Mouse (Mus musculus): ENCODE measurements at regions not wholly inside any gene's neighbourhood (a gene's known extent, or its start where the extent isn't known, plus 50 kb on each side); places are given as distances from the start of the nearest gene placed in this dataset.

GRCm38 (mm10) chr9:74656392-74656791 is 205.3 kb upstream of the Onecut1 start:
- Histone ChIP-seq H3K4me2 (no peak overlapping the region), H3K4me1 (no peaks in the 10 kb centered on the region), H3K9ac (no peak overlapping the region), H3K36me3 (no peaks in the 10 kb centered on the region), H3K27me3 (no peaks in the 10 kb centered on the region), H3K4me3 (replicated peaks) (no peak overlapping the region), H3K9me3 (replicated peaks) (no peaks in the 10 kb centered on the region), H3K27ac (no peak overlapping the region)
- ATAC-seq (replicated peaks; ENCODE audit: low FRiP score): no peak
- 88% methylated on average over 10 of the region's 10 CpGs for WGBS

- Histone ChIP-seq H3K4me3 (replicated peaks) (no peak overlapping the region), H3K9me3 (replicated peaks) (no peaks in the 10 kb centered on the region), H3K36me3 (no peaks in the 10 kb centered on the region), H3K9ac (no peak overlapping the region), H3K27ac (no peak overlapping the region), H3K4me2 (no peak overlapping the region), H3K27me3 (no peaks in the 10 kb centered on the region), H3K4me1 (no peaks in the 10 kb centered on the region)
- ATAC-seq (replicated peaks; ENCODE audit: low FRiP score): no peak
- 75% methylated on average over 4 of the region's 4 CpGs for WGBS
These were observed 190.3 kb upstream of the Onecut1 start for GRCm38 (mm10) chr9:74671356-74671952.

- Histone ChIP-seq H3K9me3 (replicated peaks) (no peaks in the 10 kb centered on the region), H3K9ac (no peak overlapping the region), H3K36me3 (no peaks in the 10 kb centered on the region), H3K4me1 (no peaks in the 10 kb centered on the region), H3K27me3 (no peaks in the 10 kb centered on the region), H3K27ac (no peak overlapping the region), H3K4me3 (replicated peaks) (no peak overlapping the region), H3K4me2 (no peak overlapping the region)
- WGBS: 82% methylated on average over 7 of the region's 7 CpGs
- ATAC-seq (replicated peaks; ENCODE audit: low FRiP score): no peak
These were observed 189.5 kb upstream of the Onecut1 start for GRCm38 (mm10) chr9:74672261-74672660.

GRCm38 (mm10) chr9:74698229-74698628 is 163.5 kb upstream of the Onecut1 start:
- ATAC-seq (replicated peaks; ENCODE audit: low FRiP score): no peak
- Histone ChIP-seq H3K27me3 (0 out of 2 replicates have a peak, but pooled peaks cover 2% of the 10 kb centered on the region), H3K36me3 (no peaks in the 10 kb centered on the region), H3K9me3 (replicated peaks) (no peaks in the 10 kb centered on the region), H3K4me3 (replicated peaks) (no peak overlapping the region), H3K27ac (no peak overlapping the region), H3K4me1 (no peaks in the 10 kb centered on the region), H3K9ac (no peak overlapping the region), H3K4me2 (no peak overlapping the region)
- 75% methylated on average over 8 of the region's 8 CpGs for WGBS

- Histone ChIP-seq H3K9me3 (replicated peaks) (no peaks in the 10 kb centered on the region), H3K27ac (no peak overlapping the region), H3K4me1 (peaks cover 19% of the 10 kb centered on the region), H3K9ac (no peak overlapping the region), H3K36me3 (no peaks in the 10 kb centered on the region), H3K4me2 (no peak overlapping the region), H3K27me3 (peaks cover 12% of the 10 kb centered on the region; the same call in 1 of the 2 replicates), H3K4me3 (replicated peaks) (no peak overlapping the region)
- no peak for ATAC-seq (replicated peaks; ENCODE audit: low FRiP score)
- WGBS: 19% methylated on average over 4 of the region's 4 CpGs
These were observed 156.0 kb upstream of the Onecut1 start for GRCm38 (mm10) chr9:74705698-74706097.

GRCm38 (mm10) chr9:74707608-74708007 is 154.1 kb upstream of the Onecut1 start:
- Histone ChIP-seq H3K4me3 (replicated peaks) (no peak overlapping the region), H3K27ac (no peak overlapping the region), H3K27me3 (peaks cover 18% of the 10 kb centered on the region; the same call in 1 of the 2 replicates), H3K9me3 (replicated peaks) (no peaks in the 10 kb centered on the region), H3K4me2 (no peak overlapping the region), H3K36me3 (no peaks in the 10 kb centered on the region), H3K4me1 (peaks cover 19% of the 10 kb centered on the region), H3K9ac (no peak overlapping the region)
- WGBS: 30% methylated on average over 1 of the region's 1 CpGs
- ATAC-seq (replicated peaks; ENCODE audit: low FRiP score): peak; percentile 95

- 92% methylated on average over 10 of the region's 10 CpGs for WGBS
- ATAC-seq (replicated peaks; ENCODE audit: low FRiP score): no peak
These were observed 150.0 kb upstream of the Onecut1 start for GRCm38 (mm10) chr9:74711698-74712097.

GRCm38 (mm10) chr9:74732451-74732850 is 129.3 kb upstream of the Onecut1 start:
- Histone ChIP-seq H3K9me3 (replicated peaks) (no peaks in the 10 kb centered on the region), H3K4me1 (no peaks in the 10 kb centered on the region), H3K36me3 (no peaks in the 10 kb centered on the region), H3K4me2 (no peak overlapping the region), H3K27me3 (no peaks in the 10 kb centered on the region), H3K9ac (no peak overlapping the region), H3K27ac (no peak overlapping the region), H3K4me3 (replicated peaks) (no peak overlapping the region)
- 84% methylated on average over 5 of the region's 5 CpGs for WGBS
- no peak for ATAC-seq (replicated peaks; ENCODE audit: low FRiP score)

More at GRCm38 (mm10) chr9:74711698-74712097, 150.0 kb upstream of the Onecut1 start:
- Histone ChIP-seq H3K27ac (no peak overlapping the region), H3K9ac (no peak overlapping the region), H3K4me3 (replicated peaks) (no peak overlapping the region), H3K36me3 (no peaks in the 10 kb centered on the region), H3K9me3 (replicated peaks) (no peaks in the 10 kb centered on the region), H3K4me1 (peaks cover 11% of the 10 kb centered on the region), H3K4me2 (no peak overlapping the region), H3K27me3 (peaks cover 12% of the 10 kb centered on the region; the same call in 1 of the 2 replicates)

- Histone ChIP-seq H3K4me3 (replicated peaks) (no peak overlapping the region), H3K9me3 (replicated peaks) (no peaks in the 10 kb centered on the region), H3K36me3 (no peaks in the 10 kb centered on the region), H3K27me3 (no peaks in the 10 kb centered on the region), H3K4me1 (no peaks in the 10 kb centered on the region), H3K27ac (no peak overlapping the region), H3K4me2 (no peak overlapping the region), H3K9ac (no peak overlapping the region)
- WGBS: 84% methylated on average over 2 of the region's 2 CpGs
- ATAC-seq (replicated peaks; ENCODE audit: low FRiP score): no peak
These were observed 119.8 kb upstream of the Onecut1 start for GRCm38 (mm10) chr9:74741949-74742348.

- H3K4me3 ChIP-seq (replicated peaks): no peak overlapping the region
- ATAC-seq (replicated peaks; ENCODE audit: low FRiP score): no peak
- H3K4me1 ChIP-seq: no peaks in the 10 kb centered on the region
- no peaks in the 10 kb centered on the region for H3K9me3 ChIP-seq (replicated peaks)
- 72% methylated on average over 7 of the region's 7 CpGs for WGBS
- no peak overlapping the region for H3K4me2 ChIP-seq
- no peaks in the 10 kb centered on the region for H3K36me3 ChIP-seq
- no peak overlapping the region for H3K9ac ChIP-seq
- H3K27me3 ChIP-seq: no peaks in the 10 kb centered on the region
- no peak overlapping the region for H3K27ac ChIP-seq
These were observed 113.8 kb upstream of the Onecut1 start for GRCm38 (mm10) chr9:74747886-74748285.

GRCm38 (mm10) chr9:74758025-74758424 is 103.7 kb upstream of the Onecut1 start:
- WGBS: 67% methylated on average over 3 of the region's 3 CpGs
- Histone ChIP-seq H3K9ac (no peak overlapping the region), H3K27me3 (no peaks in the 10 kb centered on the region), H3K9me3 (replicated peaks) (no peaks in the 10 kb centered on the region), H3K36me3 (no peaks in the 10 kb centered on the region), H3K27ac (no peak overlapping the region), H3K4me2 (no peak overlapping the region), H3K4me1 (no peaks in the 10 kb centered on the region), H3K4me3 (replicated peaks) (no peak overlapping the region)
- ATAC-seq (replicated peaks; ENCODE audit: low FRiP score): no peak

GRCm38 (mm10) chr9:74758876-74759275 is 102.8 kb upstream of the Onecut1 start:
- Histone ChIP-seq H3K27ac (no peak overlapping the region), H3K4me1 (no peaks in the 10 kb centered on the region), H3K9ac (no peak overlapping the region), H3K9me3 (replicated peaks) (no peaks in the 10 kb centered on the region), H3K4me2 (no peak overlapping the region), H3K36me3 (no peaks in the 10 kb centered on the region), H3K4me3 (replicated peaks) (no peak overlapping the region), H3K27me3 (no peaks in the 10 kb centered on the region)
- WGBS: 86% methylated on average over 4 of the region's 4 CpGs
- ATAC-seq (replicated peaks; ENCODE audit: low FRiP score): no peak

GRCm38 (mm10) chr9:74780419-74780818 is 81.3 kb upstream of the Onecut1 start:
- H3K9ac ChIP-seq: no peak overlapping the region
- H3K4me1 ChIP-seq: no peaks in the 10 kb centered on the region
- no peak for ATAC-seq (replicated peaks; ENCODE audit: low FRiP score)
- H3K27ac ChIP-seq: no peak overlapping the region
- H3K4me2 ChIP-seq: no peak overlapping the region
- H3K9me3 ChIP-seq (replicated peaks): no peaks in the 10 kb centered on the region
- 61% methylated on average over 3 of the region's 3 CpGs for WGBS
- H3K36me3 ChIP-seq: no peaks in the 10 kb centered on the region
- H3K27me3 ChIP-seq: no peaks in the 10 kb centered on the region
- no peak overlapping the region for H3K4me3 ChIP-seq (replicated peaks)
